ENCODE assay signal across 21 mouse cellular contexts in genomic region chrX:151067876-151068275, GRCm38 (mm10).
"Had no signal": no experiment of that assay in that cellular context is flagged by ENCODE, and none has a peak within 500 bp of the region (broad histone marks: within the 10 kb centered on the region; RNA-seq: fewer than 3 reads in every experiment).

No protein-coding gene starts in this region.

- H3K27ac ChIP-seq: heart, embryonic 10.5 days; hindbrain, embryonic 13.5 days; hindbrain, embryonic 15.5 days; hindbrain, postnatal 0 days; kidney, embryonic 15.5 days; kidney, postnatal 0 days; limb, embryonic 13.5 days; limb, embryonic 15.5 days; liver, embryonic 12.5 days had no signal

- ATAC-seq: forebrain, postnatal 0 days; hindbrain, postnatal 0 days; intestine, embryonic 16.5 days; liver, embryonic 12.5 days had no signal

- H3K4me3 ChIP-seq: heart, embryonic 10.5 days; heart, embryonic 12.5 days; hindbrain, embryonic 13.5 days; hindbrain, embryonic 15.5 days; kidney, embryonic 15.5 days; limb, embryonic 13.5 days; limb, embryonic 15.5 days; liver, embryonic 12.5 days had no signal

- H3K27me3 ChIP-seq: heart, embryonic 12.5 days; hindbrain, embryonic 13.5 days; hindbrain, embryonic 15.5 days had no signal

- DNase-seq: forebrain, postnatal 0 days; gastrocnemius, postnatal 14 days; gastrocnemius, postnatal 36 days; heart, adult 18-20 months; heart, postnatal 10 days; kidney, adult 11 months; kidney, adult 2 months; kidney, adult 9 months; kidney, postnatal 14 days; kidney, postnatal 36 days had no signal

- H3K4me1 ChIP-seq: heart, embryonic 10.5 days; heart, embryonic 12.5 days; hindbrain, embryonic 13.5 days; hindbrain, embryonic 15.5 days; kidney, embryonic 15.5 days; limb, embryonic 13.5 days; limb, embryonic 15.5 days; liver, embryonic 12.5 days had no signal
